Mouse (Mus musculus): ENCODE measurements around the gene Gm11992. TPM values are rescaled to one million over a fixed set of nuclear protein-coding genes. Genes with fewer than 3 reads are reported as not detected.

The Gm11992 gene
- total and polyA plus RNA-seq, 2 experiments from 2014 or later, result 1.8 to 2.9 TPM

DNA sequence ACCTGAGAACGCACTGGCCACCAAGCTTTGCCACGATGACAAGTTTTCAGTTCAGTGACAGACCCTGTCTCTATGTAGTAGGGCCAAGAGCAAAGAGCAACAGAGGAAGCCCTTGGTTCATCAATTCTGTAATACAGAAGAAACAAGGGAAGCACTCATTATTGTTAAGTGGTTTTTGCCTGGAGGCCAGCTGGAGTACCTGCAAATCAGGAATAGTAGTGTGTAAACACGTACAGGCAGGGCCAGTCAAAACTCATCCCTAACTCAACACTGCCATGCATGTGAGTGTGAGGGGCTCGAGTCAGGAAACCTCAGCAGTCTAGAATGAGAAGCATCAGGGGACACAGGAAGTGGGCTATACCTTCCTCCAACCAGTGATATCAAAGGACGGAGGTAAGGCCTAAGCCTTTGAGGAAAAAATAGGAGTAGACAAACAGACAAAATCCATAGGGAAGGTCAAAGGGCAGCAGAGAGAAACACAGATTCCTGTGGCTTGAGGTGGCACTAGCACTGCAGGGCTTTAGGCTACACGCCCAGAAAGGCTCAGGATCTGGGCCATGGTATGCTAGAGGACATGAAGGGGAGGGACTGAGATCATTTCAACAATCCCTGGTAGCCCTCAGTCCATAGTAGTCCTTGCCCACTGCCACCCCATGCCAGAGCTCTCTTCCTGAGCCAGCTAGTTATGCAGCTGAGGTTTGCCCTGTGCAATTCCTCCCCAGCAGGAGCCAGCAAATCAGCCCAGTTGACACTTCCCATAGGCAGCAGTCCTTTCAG lies 29.7 kb upstream of the Gm11992 start:
- Histone ChIP-seq H3K4me2 (ENCODE audit: low read depth, low read length, poor library complexity, severe bottlenecking) (no peak overlapping the region), H3K27me3 (ENCODE audit: insufficient read depth, low read length) (no peaks in the 10 kb centered on the region), H3K9me3 (ENCODE audit: low read length) (no peaks in the 10 kb centered on the region), H3K9ac (replicated peaks; ENCODE audit: low read length, poor library complexity, severe bottlenecking) (no peak overlapping the region), H3K4me1 (ENCODE audit: insufficient read depth, low read length) (no peaks in the 10 kb centered on the region), H3K4me3 (ENCODE audit: low read depth, low read length) (no peak overlapping the region), H3K36me3 (ENCODE audit: insufficient read depth, low read length) (no peaks in the 10 kb centered on the region), H3K27ac (ENCODE audit: low read depth, low read length) (no peak overlapping the region)
- TF ChIP-seq CTCF (IDR thresholded peaks at IDR 0.05), result no peak
- 69% methylated on average over 6 of the region's 6 CpGs for WGBS
- ATAC-seq (ENCODE audit: low FRiP score) (no peak), DNase-seq (ENCODE audit: low spot score) (no peak)

DNA sequence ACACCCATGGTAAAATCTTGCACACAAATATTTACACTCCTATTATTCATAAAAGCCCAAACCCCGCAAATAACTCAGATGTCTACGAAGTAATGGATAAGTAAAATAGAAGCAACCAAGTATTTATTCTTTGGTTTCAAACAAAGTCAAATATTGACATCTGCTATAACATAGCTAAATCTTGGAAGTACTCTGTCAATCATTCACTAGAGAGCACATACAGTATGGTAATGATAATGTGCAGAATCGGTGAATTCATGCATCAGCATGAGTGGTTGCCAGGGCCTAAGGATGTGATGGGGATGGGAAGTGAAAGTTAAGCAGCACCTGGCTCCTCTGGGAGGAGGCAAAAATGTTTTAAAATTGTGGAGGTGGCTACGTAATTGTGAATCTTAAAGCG lies 28.2 kb upstream of the Gm11992 start:
- H3K9me3 ChIP-seq (ENCODE audit: low read length), result no peaks in the 10 kb centered on the region
- H3K4me2 ChIP-seq (ENCODE audit: low read depth, low read length, poor library complexity, severe bottlenecking), result no peak overlapping the region
- ATAC-seq (ENCODE audit: low FRiP score), result no peak
- no peaks in the 10 kb centered on the region for H3K27me3 ChIP-seq (ENCODE audit: insufficient read depth, low read length)
- no peak for TF ChIP-seq CTCF (IDR thresholded peaks at IDR 0.05)
- no peaks in the 10 kb centered on the region for H3K4me1 ChIP-seq (ENCODE audit: insufficient read depth, low read length)
- H3K9ac ChIP-seq (replicated peaks; ENCODE audit: low read length, poor library complexity, severe bottlenecking), result no peak overlapping the region
- no peak overlapping the region for H3K27ac ChIP-seq (ENCODE audit: low read depth, low read length)
- no peak for DNase-seq (ENCODE audit: low spot score)
- H3K36me3 ChIP-seq (ENCODE audit: insufficient read depth, low read length), result no peaks in the 10 kb centered on the region
- 93% methylated on average over 5 of the region's 5 CpGs for WGBS
- H3K4me3 ChIP-seq (ENCODE audit: low read depth, low read length), result no peak overlapping the region

DNA sequence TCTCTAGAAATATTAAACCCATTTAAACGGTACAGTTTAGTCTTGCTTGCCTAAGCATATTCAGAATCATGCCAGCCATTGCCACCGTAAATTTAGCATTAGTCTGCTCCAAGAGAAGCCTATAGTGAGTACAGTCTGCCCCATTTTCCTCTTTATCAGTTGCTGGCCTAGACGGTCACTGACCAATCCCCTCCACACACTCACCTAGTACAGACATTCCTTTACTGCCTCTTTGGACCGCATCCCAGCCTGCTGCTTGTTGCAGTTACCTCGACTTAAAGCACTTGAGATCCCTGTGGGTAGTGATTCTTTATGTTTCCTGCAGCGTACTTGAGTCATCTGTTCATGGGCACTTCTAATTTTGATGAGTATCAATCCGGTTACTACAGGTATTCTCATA lies 23.6 kb upstream of the Gm11992 start:
- Histone ChIP-seq H3K4me2 (ENCODE audit: low read depth, low read length, poor library complexity, severe bottlenecking) (no peak overlapping the region), H3K9ac (replicated peaks; ENCODE audit: low read length, poor library complexity, severe bottlenecking) (no peak overlapping the region), H3K36me3 (ENCODE audit: insufficient read depth, low read length) (no peaks in the 10 kb centered on the region), H3K27me3 (ENCODE audit: insufficient read depth, low read length) (no peaks in the 10 kb centered on the region), H3K4me3 (ENCODE audit: low read depth, low read length) (no peak overlapping the region), H3K4me1 (ENCODE audit: insufficient read depth, low read length) (no peaks in the 10 kb centered on the region), H3K27ac (ENCODE audit: low read depth, low read length) (no peak overlapping the region), H3K9me3 (ENCODE audit: low read length) (no peaks in the 10 kb centered on the region)
- TF ChIP-seq CTCF (IDR thresholded peaks at IDR 0.05), result no peak
- no peak for DNase-seq (ENCODE audit: low spot score)
- ATAC-seq (ENCODE audit: low FRiP score), result no peak
- WGBS, result 76% methylated on average over 7 of the region's 7 CpGs

DNA sequence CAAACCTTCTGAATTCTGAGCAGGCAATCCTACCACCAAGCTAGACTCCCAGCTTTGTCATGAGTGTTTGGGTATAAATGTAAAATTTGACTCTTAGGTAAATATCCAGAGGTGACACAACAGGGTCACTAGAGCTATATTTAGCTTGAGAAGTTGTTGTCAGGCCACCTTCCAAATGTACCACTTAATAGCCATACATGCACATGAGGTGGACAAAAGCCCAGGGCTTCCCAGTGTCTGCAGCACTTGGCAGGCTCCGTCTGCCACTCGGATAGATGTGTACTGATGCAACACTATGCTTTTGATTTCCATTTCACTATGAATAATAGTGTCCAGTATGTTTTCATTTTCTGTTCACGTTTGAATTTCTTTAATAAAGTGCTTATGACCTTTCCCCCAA lies 23.2 kb upstream of the Gm11992 start:
- TF ChIP-seq CTCF (IDR thresholded peaks at IDR 0.05), result no peak
- DNase-seq (ENCODE audit: low spot score), result no peak
- Histone ChIP-seq H3K36me3 (ENCODE audit: insufficient read depth, low read length) (no peaks in the 10 kb centered on the region), H3K4me1 (ENCODE audit: insufficient read depth, low read length) (no peaks in the 10 kb centered on the region), H3K9ac (replicated peaks; ENCODE audit: low read length, poor library complexity, severe bottlenecking) (no peak overlapping the region), H3K4me3 (ENCODE audit: low read depth, low read length) (no peak overlapping the region), H3K27me3 (ENCODE audit: insufficient read depth, low read length) (no peaks in the 10 kb centered on the region), H3K27ac (ENCODE audit: low read depth, low read length) (no peak overlapping the region), H3K9me3 (ENCODE audit: low read length) (no peaks in the 10 kb centered on the region), H3K4me2 (ENCODE audit: low read depth, low read length, poor library complexity, severe bottlenecking) (no peak overlapping the region)
- ATAC-seq (ENCODE audit: low FRiP score), result no peak
- WGBS, result 73% methylated on average over 3 of the region's 3 CpGs

DNA sequence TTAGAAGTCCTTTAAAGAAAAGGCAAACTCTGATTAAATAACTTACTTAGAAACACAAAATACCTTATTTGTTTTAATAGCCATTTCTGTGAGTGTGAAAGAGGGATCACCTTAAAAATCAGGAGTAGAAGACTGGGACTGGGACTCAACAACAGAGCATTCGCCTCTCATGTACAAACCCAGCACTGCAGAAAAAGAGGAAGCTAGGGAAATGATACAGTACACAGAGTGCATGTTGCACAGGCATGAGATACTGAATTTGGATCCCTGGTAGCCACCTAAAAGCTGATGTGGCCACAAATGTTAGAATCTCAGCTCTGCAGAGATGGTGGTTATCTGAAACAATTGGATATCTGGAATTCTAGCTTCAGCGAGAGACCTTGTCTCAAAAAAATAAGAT lies 16.9 kb upstream of the Gm11992 start:
- no peak overlapping the region for H3K4me2 ChIP-seq (ENCODE audit: low read depth, low read length, poor library complexity, severe bottlenecking)
- H3K9ac ChIP-seq (replicated peaks; ENCODE audit: low read length, poor library complexity, severe bottlenecking), result no peak overlapping the region
- H3K27ac ChIP-seq (ENCODE audit: low read depth, low read length), result no peak overlapping the region
- no peaks in the 10 kb centered on the region for H3K9me3 ChIP-seq (ENCODE audit: low read length)
- H3K4me3 ChIP-seq (ENCODE audit: low read depth, low read length), result no peak overlapping the region
- ATAC-seq (ENCODE audit: low FRiP score) (no peak), DNase-seq (ENCODE audit: low spot score) (no peak)
- 89% methylated on average over 2 of the region's 2 CpGs for WGBS
- no peaks in the 10 kb centered on the region for H3K4me1 ChIP-seq (ENCODE audit: insufficient read depth, low read length)
- H3K27me3 ChIP-seq (ENCODE audit: insufficient read depth, low read length), result no peaks in the 10 kb centered on the region
- TF ChIP-seq CTCF (IDR thresholded peaks at IDR 0.05), result no peak
- no peaks in the 10 kb centered on the region for H3K36me3 ChIP-seq (ENCODE audit: insufficient read depth, low read length)

DNA sequence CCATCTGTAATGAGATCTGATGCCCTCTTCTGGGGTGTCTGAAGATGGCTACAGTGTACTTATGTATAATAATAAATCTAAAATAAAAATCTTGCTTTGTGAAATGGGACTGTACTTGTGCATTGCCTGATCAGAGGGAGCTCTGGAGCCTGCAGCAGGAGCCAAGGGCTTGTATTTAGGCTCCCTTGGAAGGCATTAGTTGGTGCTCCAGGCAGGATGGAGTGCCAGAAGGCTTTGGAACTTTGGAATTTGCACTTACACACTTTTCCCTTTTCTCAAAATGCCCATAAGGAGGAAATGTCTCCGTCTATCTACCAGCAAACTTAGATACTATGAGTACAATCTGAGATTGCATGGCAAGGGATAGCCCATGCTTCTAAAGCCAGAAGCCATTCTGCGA lies 1.8 kb upstream of the Gm11992 start:
- Histone ChIP-seq H3K4me3 (ENCODE audit: low read depth, low read length) (no peak overlapping the region), H3K27ac (ENCODE audit: low read depth, low read length) (no peak overlapping the region), H3K4me1 (ENCODE audit: insufficient read depth, low read length) (peaks cover 3% of the 10 kb centered on the region; the same call in 1 of the 2 replicates), H3K27me3 (ENCODE audit: insufficient read depth, low read length) (peaks cover 7% of the 10 kb centered on the region; the same call in 1 of the 2 replicates), H3K4me2 (ENCODE audit: low read depth, low read length, poor library complexity, severe bottlenecking) (no peak overlapping the region), H3K9ac (replicated peaks; ENCODE audit: low read length, poor library complexity, severe bottlenecking) (no peak overlapping the region), H3K9me3 (ENCODE audit: low read length) (no peaks in the 10 kb centered on the region), H3K36me3 (ENCODE audit: insufficient read depth, low read length) (no peaks in the 10 kb centered on the region)
- TF ChIP-seq CTCF (IDR thresholded peaks at IDR 0.05), result no peak
- DNase-seq (ENCODE audit: low spot score) (no peak), ATAC-seq (ENCODE audit: low FRiP score) (no peak)
- 93% methylated on average over 2 of the region's 2 CpGs for WGBS

Measured in midbrain, postnatal 0 days (tissue).